Mouse (Mus musculus): Measurements from ENCODE around the gene Olfr648. TPM values are rescaled to one million over a fixed set of nuclear protein-coding genes. Genes with fewer than 3 reads are reported as not detected.

The Olfr648 gene
- total RNA-seq, 1 experiment from 2014 or later, result not detected

Other genes with a start within 250 kb of the Olfr648 start
- not detected in 2 replicates for gene Olfr632, start 249.0 kb downstream of the Olfr648 start, total RNA-seq (2017)
- not detected in 2 replicates for gene Olfr633, start 239.0 kb downstream of the Olfr648 start, total RNA-seq (2017)
- gene Olfr635, start 212.2 kb downstream of the Olfr648 start, total RNA-seq (2017), result not detected in 2 replicates
- gene Olfr638, start 184.6 kb downstream of the Olfr648 start, total RNA-seq (2017), result not detected in 2 replicates
- gene Olfr639, start 166.1 kb downstream of the Olfr648 start, total RNA-seq (2017), result not detected in 2 replicates
- gene Olfr640, start 157.8 kb downstream of the Olfr648 start, total RNA-seq (2017), result not detected in 2 replicates
- gene Olfr641, start 147.9 kb downstream of the Olfr648 start, total RNA-seq (2017), result not detected in 2 replicates
- gene Olfr642, start 130.7 kb downstream of the Olfr648 start, total RNA-seq (2017), result not detected in 2 replicates
- not detected in 2 replicates for gene 4930516K23Rik, start 121.9 kb downstream of the Olfr648 start, total RNA-seq (2017)
- gene Olfr644, start 111.5 kb downstream of the Olfr648 start, total RNA-seq (2017), result not detected in 2 replicates
- not detected in 2 replicates for gene Olfr645, start 97.9 kb downstream of the Olfr648 start, total RNA-seq (2017)
- not detected in 2 replicates for gene Olfr646, start 78.5 kb downstream of the Olfr648 start, total RNA-seq (2017)
- gene Ubqln5, start 53.6 kb downstream of the Olfr648 start, total RNA-seq (2017), result not detected in 2 replicates
- not detected in 2 replicates for gene Olfr643, start 46.0 kb downstream of the Olfr648 start, total RNA-seq (2017)
- not detected in 2 replicates for gene Ubqln3, start 40.1 kb downstream of the Olfr648 start, total RNA-seq (2017)
- gene Ubqlnl, start 32.8 kb downstream of the Olfr648 start, total RNA-seq (2017), result 0.05 TPM in 1 of 2 replicates, not detected in the other
- gene Olfm5, start 18.6 kb downstream of the Olfr648 start, total RNA-seq (2017), result not detected in 2 replicates
- gene Olfr649, start 12.6 kb upstream of the Olfr648 start, total RNA-seq (2017), result not detected in 2 replicates
- 3.0 and 3.2 TPM in 2 replicates for gene Trim6, start 35.4 kb upstream of the Olfr648 start, total RNA-seq (2017)
- gene Trim34a, start 61.1 kb upstream of the Olfr648 start, total RNA-seq (2017), result 23.9 and 26.9 TPM in 2 replicates
- gene Trim5, start 104.7 kb upstream of the Olfr648 start, total RNA-seq (2017), result 6.3 and 8.4 TPM in 2 replicates
- 62.4 and 67.9 TPM in 2 replicates for gene Trim12a, start 132.1 kb upstream of the Olfr648 start, total RNA-seq (2017)
- gene Trim34b, start 146.1 kb upstream of the Olfr648 start, total RNA-seq (2017), result 0.58 and 3.4 TPM in 2 replicates
- 25.4 and 31.8 TPM in 2 replicates for gene Trim12c, start 170.0 kb upstream of the Olfr648 start, total RNA-seq (2017)
- gene Trim30b, start 186.5 kb upstream of the Olfr648 start, total RNA-seq (2017), result 0.53 and 1.6 TPM in 2 replicates
- 0.27 and 1.5 TPM in 2 replicates for gene Trim30c, start 217.4 kb upstream of the Olfr648 start, total RNA-seq (2017)